17 mouse cellular contexts compared by ENCODE assay signal in the genomic region with DNA sequence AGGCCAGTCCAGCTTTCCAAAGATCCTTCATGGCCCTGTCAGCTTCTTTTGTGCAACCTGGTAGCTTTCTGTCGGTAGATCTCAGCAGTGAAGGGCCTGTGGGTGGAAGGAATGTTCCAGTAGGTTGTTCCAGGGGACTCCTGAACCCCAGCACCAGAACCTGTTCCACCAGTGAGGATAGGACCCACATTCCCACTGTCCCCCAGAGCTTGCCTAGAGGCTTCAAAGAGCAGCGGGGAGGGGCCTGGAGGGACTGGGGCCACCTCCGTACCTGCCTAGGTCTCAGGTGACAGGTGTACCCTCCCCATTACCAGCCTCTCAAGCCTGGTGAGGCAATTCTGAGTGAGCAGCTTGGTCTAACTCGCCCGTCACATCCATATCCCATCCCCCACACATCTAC.
"Had no signal": no experiment of that assay in that cellular context is flagged by ENCODE, and none has a peak within 500 bp of the region (broad histone marks: within the 10 kb centered on the region; RNA-seq: fewer than 3 reads in every experiment).

No protein-coding gene starts in this region.

- H3K27me3 ChIP-seq: stomach, embryonic 15.5 days had no signal

- DNase-seq: kidney, adult 11 months; kidney, adult 9 months; kidney, postnatal 36 days; layer of hippocampus, adult 9-11 months; layer of hippocampus, postnatal 36 days; liver; liver, embryonic 13.5 days; liver, postnatal 0 days; right cerebral cortex, postnatal 14 days; thymus, adult 2 months; thymus, postnatal 25 days had no signal

- ATAC-seq: liver, postnatal 0 days; midbrain, embryonic 13.5 days had no signal

- H3K27ac ChIP-seq: kidney, postnatal 0 days; limb, embryonic 12.5 days; liver, embryonic 13.5 days; macrophage; midbrain, embryonic 13.5 days; stomach, embryonic 15.5 days had no signal

- H3K4me2 ChIP-seq: limb, embryonic 12.5 days; liver, embryonic 13.5 days; midbrain, embryonic 13.5 days; stomach, embryonic 15.5 days had no signal

- H3K4me3 ChIP-seq: limb, embryonic 12.5 days; liver, embryonic 13.5 days; megakaryocyte, embryonic 14.5 days; midbrain, embryonic 13.5 days; stomach, embryonic 15.5 days had no signal

- H3K36me3 ChIP-seq: limb, embryonic 12.5 days; liver, embryonic 13.5 days; midbrain, embryonic 13.5 days; stomach, embryonic 15.5 days had no signal

- H3K9ac ChIP-seq: limb, embryonic 12.5 days; liver, embryonic 13.5 days; liver, postnatal 0 days; midbrain, embryonic 13.5 days; stomach, embryonic 15.5 days had no signal

- H3K9me3 ChIP-seq: limb, embryonic 12.5 days; liver, embryonic 13.5 days; megakaryocyte, embryonic 14.5 days; midbrain, embryonic 13.5 days; stomach, embryonic 15.5 days had no signal
